Mouse (Mus musculus) left cerebral cortex, adult 8-10 months (tissue): ENCODE measurements around the gene Mmp15. TPM values are rescaled to one million over a fixed set of nuclear protein-coding genes. Genes with fewer than 3 reads are reported as not detected.
"Not testable (repeated sequence)": the region's sequence is repeated elsewhere in the genome, so short reads cannot be mapped to it uniquely, and the experiment has no call there.

Experiments
- DNase-seq, 2 experiments: peaks; one replicate each; pipeline ENCODE4 v3.0.0; 2022; ENCODE audit warnings: low spot score in 2 of 2
- total RNA-seq, 4 experiments: library from RNA; stranded (reverse); gene quantifications; 2 replicates each; pipeline ENCODE4 v1.2.4; 2022

Mmp15 gene
- total RNA-seq, 4 experiments from 2014 or later: 16.0 to 17.9 (median 16.8) TPM

DNA sequence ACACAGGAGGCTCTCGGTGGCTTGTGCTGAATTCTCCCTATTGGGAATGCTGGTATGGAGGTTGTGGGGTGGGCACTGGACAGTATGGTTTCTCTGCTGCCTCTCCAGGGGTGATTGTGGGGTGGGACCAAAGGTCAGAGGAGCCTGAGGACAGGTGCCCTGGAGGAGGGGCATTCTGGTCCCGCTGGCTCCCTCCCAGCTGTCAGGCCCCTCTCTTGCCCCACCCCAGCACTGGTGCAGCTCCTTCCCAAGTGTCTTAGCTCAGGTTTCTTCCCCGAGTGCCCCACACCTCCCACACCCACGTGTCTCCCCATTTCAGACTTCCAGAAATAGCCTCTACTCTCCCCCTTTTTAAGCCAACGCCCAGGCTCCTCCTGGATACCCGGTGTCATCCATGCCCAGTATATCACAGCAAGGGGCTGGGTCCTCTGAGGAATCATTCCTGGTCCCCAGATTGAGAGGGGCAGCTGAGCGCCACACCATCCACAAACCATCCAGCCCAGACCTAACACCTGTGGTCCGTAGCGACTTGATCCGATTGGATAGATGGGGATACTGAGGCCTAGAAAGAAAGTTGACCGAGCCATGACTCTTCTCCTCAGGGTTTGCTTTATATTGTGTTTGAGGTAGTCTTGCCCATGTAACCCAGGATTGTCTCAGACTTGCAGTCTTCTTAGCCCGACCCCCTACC, 24.4 kb downstream of the Mmp15 start:
- no peak for DNase-seq

DNA sequence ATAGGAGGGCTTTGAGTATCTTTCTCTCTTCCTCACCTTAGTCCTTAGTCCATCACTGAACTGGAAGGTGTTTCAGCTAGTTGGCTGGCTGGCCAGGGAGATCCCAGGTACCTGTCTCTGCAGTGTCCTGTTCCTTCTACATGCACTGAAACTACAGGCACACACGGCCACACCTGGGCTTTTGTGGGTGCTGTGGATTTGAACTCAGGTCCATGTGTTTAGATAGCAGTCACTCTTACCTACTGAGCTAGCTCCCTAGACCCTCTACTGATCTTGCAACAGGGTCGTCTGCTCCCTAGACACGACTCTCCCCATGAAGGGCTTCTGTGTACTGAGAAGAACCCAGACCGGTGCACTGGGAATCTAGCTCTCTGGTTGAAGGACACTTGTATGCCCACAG, 25.0 kb downstream of the Mmp15 start:
- no peak for DNase-seq

- DNase-seq: no peak
These were observed 25.8 kb downstream of the Mmp15 start for GRCm38 (mm10) chr8:95377863-95378291.

- not testable (repeated sequence) for DNase-seq
These were observed 26.9 kb downstream of the Mmp15 start for GRCm38 (mm10) chr8:95378928-95379327.

DNA sequence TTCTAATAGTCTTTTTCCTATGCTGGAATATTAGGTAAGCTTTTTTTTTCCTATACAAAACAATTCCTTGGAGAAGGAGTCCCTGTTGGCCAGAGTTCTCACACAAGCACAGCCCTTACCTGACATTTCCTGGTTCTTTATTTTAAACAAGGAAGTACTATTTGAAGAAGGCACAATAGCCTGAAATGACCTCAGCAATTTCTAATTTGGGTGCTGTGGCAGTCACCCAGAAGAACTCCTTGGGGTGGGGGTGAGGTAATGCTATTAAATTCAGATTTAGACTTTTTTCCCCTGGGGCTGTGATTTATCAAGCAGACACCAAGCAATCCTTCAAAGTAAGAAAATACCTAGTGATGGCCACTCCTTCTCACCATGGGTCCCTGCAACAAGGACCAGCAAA, 28.9 kb downstream of the Mmp15 start:
- no peak for DNase-seq

GRCm38 (mm10) chr8:95381595-95381994, 29.5 kb downstream of the Mmp15 start:
- no peak for DNase-seq

- no peak for DNase-seq
These were observed 32.4 kb downstream of the Mmp15 start for GRCm38 (mm10) chr8:95384501-95384900.

- DNase-seq: no peak
These were observed 34.0 kb downstream of the Mmp15 start for GRCm38 (mm10) chr8:95386037-95386436.

GRCm38 (mm10) chr8:95387221-95387620, 35.2 kb downstream of the Mmp15 start:
- no peak for DNase-seq

GRCm38 (mm10) chr8:95387936-95388335, 35.9 kb downstream of the Mmp15 start:
- DNase-seq: no peak

DNA sequence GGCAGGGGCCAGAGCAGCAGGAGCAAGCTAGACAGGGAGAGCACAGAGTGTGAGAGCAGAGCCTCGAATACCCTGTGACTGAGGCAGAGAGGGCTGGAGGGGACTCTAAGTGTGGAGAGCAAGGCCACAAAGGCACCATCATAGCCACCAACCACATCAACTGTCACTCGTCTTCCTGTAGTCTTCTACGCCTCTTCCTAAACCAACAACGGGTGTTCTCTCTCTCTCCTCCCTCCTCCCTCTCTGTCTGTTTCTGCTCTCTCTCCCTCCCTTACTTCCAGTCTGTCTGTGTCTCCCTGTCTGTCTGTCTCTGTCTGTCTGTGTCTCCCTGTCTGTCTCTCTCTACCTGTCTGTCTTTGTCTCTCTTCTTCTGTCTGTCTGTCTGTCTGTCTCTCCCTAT, 38.2 kb downstream of the Mmp15 start:
- DNase-seq: no peak

GRCm38 (mm10) chr8:95391101-95391500, 39.0 kb downstream of the Mmp15 start:
- DNase-seq: no peak

DNA sequence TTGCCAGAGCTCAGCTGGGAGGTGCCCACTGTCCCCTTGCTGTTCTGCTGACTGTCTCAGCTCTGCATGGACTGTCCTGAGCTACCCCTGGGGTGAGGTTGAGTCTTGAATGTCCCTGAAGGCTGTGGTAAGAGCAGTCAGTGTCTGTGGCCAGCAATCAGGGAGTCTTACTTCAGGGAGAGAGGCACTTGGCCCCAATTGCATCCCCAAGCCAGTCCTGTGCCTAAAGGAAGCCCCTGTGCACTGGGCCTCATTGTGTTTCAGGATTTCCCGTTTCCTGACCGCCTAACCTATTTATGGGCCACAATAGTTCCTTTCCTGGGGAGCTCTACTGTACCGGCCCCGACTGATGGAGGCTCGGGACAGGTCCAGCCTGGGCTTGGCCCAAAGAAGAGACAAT, 40.5 kb downstream of the Mmp15 start:
- DNase-seq: no peak

- DNase-seq: no peak
These were observed 43.3 kb downstream of the Mmp15 start for GRCm38 (mm10) chr8:95395186-95395918.

DNA sequence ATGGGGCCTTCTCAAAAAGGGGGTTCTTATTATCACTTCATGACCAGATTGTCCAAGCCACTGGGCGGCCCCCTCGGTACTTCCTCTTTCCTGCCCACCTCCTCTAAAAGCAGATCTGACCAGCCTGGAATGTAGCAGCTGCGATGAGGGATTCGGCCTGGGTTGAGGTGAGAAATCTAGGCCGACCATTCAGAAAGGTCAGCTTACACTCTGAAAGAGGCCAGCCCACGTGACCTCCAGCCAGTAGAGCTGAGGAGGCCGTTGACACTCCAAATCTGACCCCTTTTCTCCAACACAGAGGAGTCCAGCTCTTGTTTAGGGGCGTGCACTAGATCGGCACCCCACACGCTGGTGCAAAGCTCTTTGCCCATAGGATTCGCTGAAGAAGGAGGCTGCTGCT, 44.7 kb downstream of the Mmp15 start:
- DNase-seq: no peak

GRCm38 (mm10) chr8:95397201-95397600, 45.1 kb downstream of the Mmp15 start:
- DNase-seq: no peak

- no peak for DNase-seq
These were observed 47.1 kb downstream of the Mmp15 start for GRCm38 (mm10) chr8:95399131-95399530.

GRCm38 (mm10) chr8:95401091-95401490, 49.0 kb downstream of the Mmp15 start:
- no peak for DNase-seq

DNA sequence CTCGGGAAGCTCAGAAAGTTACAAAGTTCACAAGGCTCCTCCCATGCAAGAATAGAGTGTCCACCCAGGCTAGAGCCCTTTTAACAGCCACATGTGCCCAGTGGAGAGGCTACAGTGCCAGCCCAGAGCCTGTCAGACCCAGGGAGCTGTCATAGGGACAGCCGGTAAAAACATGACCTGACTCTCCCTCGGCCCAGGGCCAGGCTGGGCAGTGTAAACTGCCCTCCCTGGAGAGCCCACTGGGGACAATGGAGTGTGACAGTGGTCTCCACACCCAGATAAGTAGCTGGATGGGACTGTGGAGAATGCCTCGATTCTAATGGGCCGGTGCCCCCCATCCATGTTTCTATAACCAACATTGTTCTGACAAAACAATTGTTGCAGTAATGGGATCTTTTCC, 57.5 kb downstream of the Mmp15 start:
- no peak for DNase-seq

GRCm38 (mm10) chr8:95411309-95411972, 59.4 kb downstream of the Mmp15 start:
- no peak for DNase-seq

GRCm38 (mm10) chr8:95422193-95422810, 70.2 kb downstream of the Mmp15 start:
- no peak for DNase-seq
